In genomic region chr1:35925301-35925700, GRCm38 (mm10) we compare ENCODE assay signal across 27 mouse cellular contexts.
DNase-seq lines count a peak whose midpoint lies in the region; ATAC-seq and TF ChIP-seq lines count a peak whose summit lies in the region.
"Had no signal": no experiment of that assay in that cellular context is flagged by ENCODE, and none has a peak within 500 bp of the region (broad histone marks: within the 10 kb centered on the region; RNA-seq: fewer than 3 reads in every experiment).

No protein-coding gene starts in this region.

- DNase-seq in heart, adult 9 months (ENCODE audit: low spot score in 2 of 2) = no peak
- no peak for DNase-seq in hindbrain, embryonic 10.5 days (ENCODE audit: low spot score)
- DNase-seq in liver, postnatal 0 days = no peak
- DNase-seq in cerebellum, postnatal 36 days = no peak
- DNase-seq: adrenal gland, adult 2 months; cerebellum, adult 9-10 months; gastrocnemius, postnatal 25 days; kidney, adult 18-20 months; kidney, postnatal 25 days; liver, embryonic 13.5 days; lung, adult 2 months; lung, postnatal 14 days; right cerebral cortex, postnatal 4 days; thymus, postnatal 4 days had no signal

- H3K4me2 ChIP-seq in heart, embryonic 13.5 days = peak overlapping the region; percentile 44; the same call in 1 of the 2 replicates
- H3K4me2 ChIP-seq in hindbrain, embryonic 13.5 days = no peak overlapping the region
- H3K4me2 ChIP-seq in liver, postnatal 0 days (ENCODE audit: low read depth, low read length) = no peak overlapping the region
- H3K4me2 ChIP-seq: embryonic facial prominence, embryonic 13.5 days; forebrain, embryonic 15.5 days; kidney, embryonic 15.5 days; limb, embryonic 12.5 days; liver, embryonic 13.5 days; midbrain, embryonic 13.5 days; neural tube, embryonic 13.5 days had no signal

- no peak overlapping the region for H3K4me3 ChIP-seq in heart, embryonic 13.5 days
- H3K4me3 ChIP-seq in hindbrain, embryonic 10.5 days = no peak overlapping the region
- H3K4me3 ChIP-seq in hindbrain, embryonic 13.5 days = no peak overlapping the region
- no peak overlapping the region for H3K4me3 ChIP-seq in liver, postnatal 0 days (ENCODE audit: low read depth, low read length)
- H3K4me3 ChIP-seq: embryonic facial prominence, embryonic 13.5 days; forebrain, embryonic 10.5 days; forebrain, embryonic 15.5 days; kidney, embryonic 15.5 days; limb, embryonic 12.5 days; liver, embryonic 13.5 days; midbrain, embryonic 13.5 days; neural tube, embryonic 13.5 days had no signal

- H3K27ac ChIP-seq in heart, embryonic 13.5 days (replicated peaks) = peak overlapping the region; percentile 93
- peak overlapping the region; percentile 45; the same call in 1 of the 2 replicates for H3K27ac ChIP-seq in hindbrain, embryonic 10.5 days
- no peak overlapping the region for H3K27ac ChIP-seq in hindbrain, embryonic 13.5 days
- H3K27ac ChIP-seq in liver, postnatal 0 days (ENCODE audit: low read depth) = peak overlapping the region; percentile 52
- H3K27ac ChIP-seq: embryonic facial prominence, embryonic 13.5 days; forebrain, embryonic 10.5 days; forebrain, embryonic 15.5 days; limb, embryonic 12.5 days; liver, embryonic 13.5 days; midbrain, embryonic 13.5 days; neural tube, embryonic 13.5 days had no signal

- no peak for TF ChIP-seq CTCF in liver, postnatal 0 days (IDR thresholded peaks at IDR 0.05; ENCODE audit: low read depth)

- 69% methylated on average over 4 of the region's 4 CpGs for WGBS in heart, embryonic 13.5 days
- WGBS in hindbrain, embryonic 10.5 days = 91% methylated on average over 4 of the region's 4 CpGs
- 90% methylated on average over 4 of the region's 4 CpGs for WGBS in hindbrain, embryonic 13.5 days
- 37% methylated on average over 4 of the region's 4 CpGs for WGBS in liver, postnatal 0 days (ENCODE audit: insufficient replicate concordance)

- peaks cover 54% of the 10 kb centered on the region for H3K4me1 ChIP-seq in heart, embryonic 13.5 days
- H3K4me1 ChIP-seq in hindbrain, embryonic 10.5 days (replicated peaks) = peaks cover 14% of the 10 kb centered on the region
- H3K4me1 ChIP-seq in hindbrain, embryonic 13.5 days (replicated peaks) = peaks cover 8% of the 10 kb centered on the region
- H3K4me1 ChIP-seq in liver, postnatal 0 days (ENCODE audit: insufficient read depth) = peaks cover 22% of the 10 kb centered on the region

- H3K27me3 ChIP-seq in heart, embryonic 13.5 days (replicated peaks) = no peaks in the 10 kb centered on the region
- H3K27me3 ChIP-seq in hindbrain, embryonic 10.5 days (ENCODE audit: insufficient read depth, poor library complexity, severe bottlenecking) = no peaks in the 10 kb centered on the region
- no peaks in the 10 kb centered on the region for H3K27me3 ChIP-seq in hindbrain, embryonic 13.5 days
- H3K27me3 ChIP-seq in liver, postnatal 0 days (ENCODE audit: insufficient read depth, low read length) = no peaks in the 10 kb centered on the region
- H3K27me3 ChIP-seq: CH12.LX; embryonic facial prominence, embryonic 13.5 days; forebrain, embryonic 15.5 days; kidney, embryonic 15.5 days; limb, embryonic 12.5 days; liver, embryonic 13.5 days; midbrain, embryonic 13.5 days; neural tube, embryonic 13.5 days had no signal

- no peaks in the 10 kb centered on the region for H3K36me3 ChIP-seq in heart, embryonic 13.5 days
- H3K36me3 ChIP-seq in hindbrain, embryonic 10.5 days = no peaks in the 10 kb centered on the region
- H3K36me3 ChIP-seq in hindbrain, embryonic 13.5 days = no peaks in the 10 kb centered on the region
- H3K36me3 ChIP-seq in liver, postnatal 0 days (replicated peaks; ENCODE audit: insufficient read depth, low read length) = no peaks in the 10 kb centered on the region
- H3K36me3 ChIP-seq: embryonic facial prominence, embryonic 13.5 days; forebrain, embryonic 10.5 days; forebrain, embryonic 15.5 days; kidney, embryonic 15.5 days; limb, embryonic 12.5 days; liver, embryonic 13.5 days; midbrain, embryonic 13.5 days; neural tube, embryonic 13.5 days had no signal

- ATAC-seq in heart, embryonic 13.5 days (ENCODE audit: extremely low read depth, insufficient number of reproducible peaks, low FRiP score, low TSS enrichment) = no peak
- ATAC-seq in hindbrain, embryonic 13.5 days (ENCODE audit: low FRiP score) = no peak
- ATAC-seq in common myeloid progenitor, adult 5-6 weeks (replicated peaks; ENCODE audit: low read depth, poor library complexity, severe bottlenecking) = peak; percentile 67
- no peak for ATAC-seq in liver, postnatal 0 days
- ATAC-seq: activated CD4-positive, CD25-positive, alpha-beta regulatory T cell, adult 4 months; forebrain, embryonic 15.5 days; hindbrain, embryonic 16.5 days; midbrain, embryonic 13.5 days had no signal

- H3K9me3 ChIP-seq in heart, embryonic 13.5 days = no peaks in the 10 kb centered on the region
- no peaks in the 10 kb centered on the region for H3K9me3 ChIP-seq in hindbrain, embryonic 10.5 days
- no peaks in the 10 kb centered on the region for H3K9me3 ChIP-seq in hindbrain, embryonic 13.5 days
- H3K9me3 ChIP-seq in liver, postnatal 0 days (ENCODE audit: low read length) = no peaks in the 10 kb centered on the region
- H3K9me3 ChIP-seq: embryonic facial prominence, embryonic 13.5 days; forebrain, embryonic 10.5 days; forebrain, embryonic 15.5 days; kidney, embryonic 15.5 days; limb, embryonic 12.5 days; liver, embryonic 13.5 days; midbrain, embryonic 13.5 days; neural tube, embryonic 13.5 days had no signal

- H3K9ac ChIP-seq in heart, embryonic 13.5 days = no peak overlapping the region; the same call in 1 of the 2 replicates
- no peak overlapping the region for H3K9ac ChIP-seq in hindbrain, embryonic 13.5 days
- H3K9ac ChIP-seq in liver, postnatal 0 days (replicated peaks) = no peak overlapping the region
- H3K9ac ChIP-seq: embryonic facial prominence, embryonic 13.5 days; forebrain, embryonic 15.5 days; kidney, embryonic 15.5 days; limb, embryonic 12.5 days; liver, embryonic 13.5 days; midbrain, embryonic 13.5 days; neural tube, embryonic 13.5 days had no signal

- no peak for TF ChIP-seq EP300 in liver, postnatal 0 days (IDR thresholded peaks at IDR 0.05; ENCODE audit: low read depth)
